Mouse (Mus musculus): ENCODE measurements around the gene Sall4. TPM values are rescaled to one million over a fixed set of nuclear protein-coding genes. Genes with fewer than 3 reads are reported as not detected.

Gene Sall4
- polyA plus RNA-seq (2012; rRNA removed), result 1.9 and 2.0 TPM in 2 replicates

GRCm38 (mm10) chr2:168767582-168767981, at the start of gene Sall4:
Sall4 (minus strand) TSS chr2:168767943.

GRCm38 (mm10) chr2:168742059-168742627, 25.6 kb downstream of the Sall4 start, which contains the start of gene Atp9a:
Atp9a (minus strand) TSS chr2:168742409.

Other genes starting within 250 kb of the Sall4 start
- 0.09 and 0.17 TPM in 2 replicates for gene Nfatc2, start 166.3 kb downstream of the Sall4 start, polyA plus RNA-seq (2012; rRNA removed)
- 2.5 and 2.6 TPM in 2 replicates for gene Atp9a, start 25.5 kb downstream of the Sall4 start, polyA plus RNA-seq (2012; rRNA removed)
- gene Zfp64, start 187.6 kb upstream of the Sall4 start, polyA plus RNA-seq (2012; rRNA removed), result 6.1 and 7.3 TPM in 2 replicates

Data from liver, embryonic 14 days (tissue).